Mouse (Mus musculus) splenic B cell, adult 2 months (primary cell): ENCODE measurements around the gene Letmd1.

Source experiments
- DNase-seq: peaks from one replicate; pipeline ENCODE4 v3.0.0-alpha.2; 2011; ENCODE audit warnings: low read depth, low spot score
- H3K27me3 ChIP-seq: 2 replicates; pipeline ENCODE4 v1.6.1; 2012; ENCODE audit warnings: mild to moderate bottlenecking, low read length, moderate library complexity, mixed read lengths; ENCODE audit not compliant: control insufficient read depth, poor library complexity, insufficient read depth, severe bottlenecking
- H3K36me3 ChIP-seq: 2 replicates; pipeline ENCODE4 v1.6.1; 2012; ENCODE audit warnings: mild to moderate bottlenecking, low read length, moderate library complexity, mixed read lengths; ENCODE audit not compliant: control insufficient read depth, poor library complexity, insufficient read depth, severe bottlenecking

Letmd1 gene

DNA sequence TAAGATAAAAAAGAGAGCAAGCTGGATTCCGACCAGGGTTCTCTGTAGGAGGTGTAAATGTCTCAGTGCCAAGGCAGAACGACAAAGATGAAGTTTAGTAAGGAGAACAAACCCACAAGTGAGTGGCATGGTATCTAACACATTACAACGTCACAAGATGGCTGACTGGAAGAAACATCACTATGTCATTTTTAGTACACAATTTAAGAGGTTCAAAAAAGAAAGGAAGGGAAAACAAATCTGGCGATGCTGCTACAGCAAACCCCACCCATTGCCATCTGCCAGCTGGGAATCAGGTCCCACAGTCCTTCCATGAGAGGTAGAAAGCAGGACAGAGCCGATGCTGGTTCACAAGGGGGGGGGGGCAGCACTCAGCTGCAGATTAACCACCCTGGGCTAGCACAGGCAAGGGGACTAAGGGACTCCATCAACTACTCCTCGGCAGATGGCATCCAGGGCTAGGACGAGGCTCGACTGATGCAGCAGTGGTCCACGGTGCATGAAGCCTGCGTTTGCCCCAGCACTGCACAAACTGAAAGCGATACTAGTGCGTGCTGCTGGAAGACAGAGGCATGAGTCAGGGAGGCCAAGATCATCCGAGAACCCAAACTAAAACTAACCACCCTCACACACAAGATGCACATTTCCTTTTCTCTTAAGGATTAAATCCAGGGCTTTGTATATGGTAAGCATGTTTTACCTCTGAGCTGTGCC lies 39.8 kb downstream of the Letmd1 start:
- Histone ChIP-seq H3K27me3 (no peaks in the 10 kb centered on the region), H3K36me3 (no peaks in the 10 kb centered on the region)
- DNase-seq: no peak

DNA sequence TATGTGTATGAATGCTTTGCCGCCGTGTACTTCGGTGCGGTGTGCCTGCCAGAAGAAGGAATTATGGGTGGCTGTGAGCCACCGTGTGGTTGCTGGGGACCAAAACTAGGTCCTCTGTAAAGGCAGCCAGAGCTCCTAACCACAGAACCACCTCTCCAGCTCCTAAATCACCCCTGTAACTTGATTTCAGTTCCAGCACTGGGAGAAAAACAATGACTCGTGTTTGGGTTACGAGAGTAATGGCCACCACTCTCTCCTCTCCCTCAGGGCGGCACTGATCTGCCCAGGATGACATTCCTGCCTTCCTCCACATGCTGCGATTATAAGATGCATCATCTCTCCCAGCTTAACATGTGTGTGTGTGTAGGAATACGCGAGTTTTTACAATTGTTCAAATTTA lies 41.2 kb downstream of the Letmd1 start:
- no peaks in the 10 kb centered on the region for H3K27me3 ChIP-seq
- no peak for DNase-seq
- H3K36me3 ChIP-seq: no peaks in the 10 kb centered on the region

DNA sequence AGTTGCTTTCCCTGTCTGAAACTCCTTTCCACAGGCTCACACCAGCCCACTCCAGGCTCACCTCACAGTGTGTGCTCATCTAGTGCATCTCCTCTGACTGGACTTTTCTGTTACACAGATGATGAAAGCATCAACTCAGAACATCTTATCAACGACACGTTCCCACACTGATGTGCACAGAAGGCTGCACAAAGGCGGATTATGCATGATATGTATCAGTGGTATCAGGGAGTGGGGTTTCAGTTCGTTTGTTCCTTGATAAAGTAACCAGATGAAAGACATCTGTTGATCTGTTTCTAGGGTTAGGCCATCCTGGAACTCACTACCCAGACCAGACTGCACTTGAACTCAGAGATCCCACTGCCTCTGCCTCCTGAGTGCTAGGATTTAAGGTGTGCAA lies 44.6 kb downstream of the Letmd1 start:
- 0 out of 2 replicates have a peak, but pooled peaks cover 3% of the 10 kb centered on the region for H3K36me3 ChIP-seq
- no peak for DNase-seq
- H3K27me3 ChIP-seq: no peaks in the 10 kb centered on the region

DNA sequence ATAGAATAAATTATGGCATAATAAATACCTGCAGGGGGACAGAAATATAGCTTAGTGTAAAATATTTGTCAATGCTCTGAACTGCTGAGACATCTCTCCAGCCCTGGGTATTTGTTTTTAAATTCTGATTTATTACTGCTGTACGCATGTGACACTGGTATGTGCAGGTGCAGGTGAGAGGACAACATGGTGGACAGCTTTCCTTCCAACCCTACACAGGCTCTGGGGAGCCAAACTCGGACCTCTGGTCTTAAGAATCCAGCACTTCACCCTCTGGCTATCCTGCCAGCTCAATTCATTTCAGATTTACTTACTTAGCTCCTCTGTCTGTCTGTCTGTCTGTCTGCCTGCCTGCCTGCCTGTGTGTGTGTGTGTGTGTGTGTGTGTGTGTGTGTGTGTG lies 46.3 kb downstream of the Letmd1 start:
- DNase-seq: no peak
- Histone ChIP-seq H3K36me3 (0 out of 2 replicates have a peak, but pooled peaks cover 3% of the 10 kb centered on the region), H3K27me3 (no peaks in the 10 kb centered on the region)

DNA sequence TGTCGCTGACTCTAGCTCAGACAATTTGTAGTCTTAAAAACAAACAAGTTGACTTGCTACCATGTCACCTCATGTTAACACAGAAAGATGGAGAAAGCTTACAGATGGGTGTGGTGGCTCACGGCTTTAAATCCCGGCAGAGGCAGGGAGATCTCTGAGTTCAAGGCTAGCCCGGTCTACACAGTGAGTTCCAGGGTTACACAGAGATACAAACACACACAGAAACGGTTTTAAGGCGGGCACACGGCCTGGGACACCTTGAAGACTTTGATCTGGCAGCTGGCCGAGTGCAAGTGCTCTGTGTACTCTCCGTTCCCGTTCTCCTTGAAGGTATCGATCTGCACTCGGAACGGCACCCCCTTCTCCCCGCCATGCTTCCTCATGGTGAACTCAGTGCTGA lies 51.5 kb downstream of the Letmd1 start:
- no peak for DNase-seq
- Histone ChIP-seq H3K27me3 (no peaks in the 10 kb centered on the region), H3K36me3 (0 out of 2 replicates have a peak, but pooled peaks cover 3% of the 10 kb centered on the region)

DNA sequence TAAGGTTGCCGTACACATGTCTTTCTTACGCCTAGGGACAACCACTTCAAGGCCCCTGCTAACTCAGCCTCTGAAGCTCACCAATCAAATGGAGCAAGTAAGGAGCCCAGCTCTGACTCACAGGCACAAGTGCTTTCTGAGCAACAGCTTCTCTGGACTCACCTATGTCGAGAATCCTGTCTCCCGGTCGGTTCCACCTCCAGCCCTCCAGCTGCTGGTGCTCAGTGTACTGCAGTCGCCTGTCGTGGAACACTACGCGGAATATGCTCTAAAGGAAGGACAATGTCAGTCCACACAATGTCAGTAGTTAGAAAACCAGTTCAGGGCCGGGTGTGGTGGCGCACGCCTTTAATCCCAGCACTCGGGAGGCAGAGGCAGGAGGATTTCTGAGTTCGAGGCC lies 56.6 kb downstream of the Letmd1 start:
- H3K27me3 ChIP-seq: no peaks in the 10 kb centered on the region
- H3K36me3 ChIP-seq: no peaks in the 10 kb centered on the region
- no peak for DNase-seq

DNA sequence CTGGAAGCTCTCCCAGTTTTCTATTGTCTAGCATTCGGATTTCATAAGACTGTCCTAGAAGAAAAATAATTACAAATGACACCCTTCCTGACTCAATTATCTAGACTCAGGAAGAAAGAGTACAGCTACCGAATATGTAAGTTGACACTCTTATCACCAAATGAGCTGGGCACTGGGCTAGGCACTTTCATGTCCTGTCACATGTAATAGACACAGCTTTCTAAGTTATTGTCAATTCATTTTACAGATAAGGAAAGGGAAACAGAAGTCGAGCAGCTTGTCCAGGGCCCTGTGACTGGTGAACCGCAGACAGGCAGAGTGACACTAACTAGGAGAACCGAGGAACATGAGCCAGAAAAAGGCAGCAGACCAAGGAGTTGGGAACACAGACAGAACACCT lies 59.1 kb downstream of the Letmd1 start:
- H3K27me3 ChIP-seq: no peaks in the 10 kb centered on the region
- DNase-seq: no peak
- H3K36me3 ChIP-seq: no peaks in the 10 kb centered on the region
